Mouse (Mus musculus) forebrain, postnatal 0 days (tissue): ENCODE results near the gene Lrrc1. TPM values are rescaled to one million over a fixed set of nuclear protein-coding genes. Genes with fewer than 3 reads are reported as not detected.
A peak's percentile ranks its signal among the peaks of the same experiment; 100 is the strongest.

Experiments
- ATAC-seq: fragments of 200-750 bp; cut with Nextera tagmentation; 2 replicates; pipeline ENCODE4 v1.8.0; 2017; ENCODE audit warnings: mild to moderate bottlenecking, moderate library complexity
- DNase-seq: peaks from one replicate; pipeline ENCODE4 v3.0.0-alpha.2; 2015
- H3K27ac ChIP-seq: fragments of 300-500 bp; sonication (generic); 2 replicates; pipeline ENCODE4 v1.5.1; 2014; ENCODE audit warnings: low read depth, mild to moderate bottlenecking, antibody characterized with exemption, low read length, moderate library complexity, mixed read lengths
- H3K27me3 ChIP-seq: fragments of 300-500 bp; sonication (generic); 2 replicates; pipeline ENCODE4 v1.6.1; 2014; ENCODE audit warnings: mild to moderate bottlenecking, low read length, mixed read lengths; ENCODE audit not compliant: insufficient read depth
- H3K36me3 ChIP-seq: fragments of 300-500 bp; sonication (generic); 2 replicates; pipeline ENCODE4 v1.6.1; 2014; ENCODE audit warnings: mild to moderate bottlenecking, moderate library complexity; ENCODE audit not compliant: insufficient read depth
- H3K4me1 ChIP-seq: fragments of 300-500 bp; sonication (generic); 2 replicates; pipeline ENCODE4 v1.6.1; 2014; ENCODE audit warnings: antibody characterized with exemption; ENCODE audit not compliant: insufficient read depth
- H3K4me2 ChIP-seq: fragments of 300-500 bp; sonication (generic); 2 replicates; pipeline ENCODE4 v1.6.1; 2014; ENCODE audit warnings: low read depth, mild to moderate bottlenecking, moderate library complexity
- H3K4me3 ChIP-seq: fragments of 300-500 bp; sonication (generic); 2 replicates; pipeline ENCODE4 v1.5.1; 2014; ENCODE audit warnings: low read depth, low read length, mixed read lengths
- H3K9ac ChIP-seq: fragments of 300-500 bp; sonication (generic); 2 replicates; pipeline ENCODE4 v1.6.1; 2014; ENCODE audit warnings: mild to moderate bottlenecking
- H3K9me3 ChIP-seq: fragments of 300-500 bp; sonication (generic); 2 replicates; pipeline ENCODE4 v1.6.1; 2016; ENCODE audit warnings: low read length
- CTCF ChIP-seq: sonication (generic); IDR thresholded peaks from 2 replicates; pipeline ENCODE4 v1.5.1; 2016; ENCODE audit warnings: antibody characterized with exemption, control low read depth, low read depth
- WGBS: fragments of 180-500 bp; shearing (Covaris S2); extraction: QIAGEN DNeasy Blood & Tissue Kit; methylation state at CpG from one replicate; pipeline ENCODE4 v1.1.7; 2014; 5-methylcytosine and 5-hydroxymethylcytosine counted together
- polyA plus RNA-seq: library from polyadenylated mRNA; unstranded; fragments of >200 nt; fragmentation: Nextera tagmentation; extraction: Ambion mirVana; gene quantifications from 2 replicates; pipeline ENCODE4 v1.2.1, GENCODE M21; 2015
- total RNA-seq: library from RNA; depleted of rRNA; stranded (reverse); fragments of >200 nt; gene quantifications from 2 replicates; pipeline ENCODE4 v1.2.3, GENCODE M21; 2014

The Lrrc1 gene
- total and polyA plus RNA-seq, 2 experiments from 2014 or later: 5.4 to 14.8 TPM

- H3K9ac ChIP-seq: no peak overlapping the region
- no peak for TF ChIP-seq CTCF
- H3K27me3 ChIP-seq: no peaks in the 10 kb centered on the region
- no peak overlapping the region for H3K27ac ChIP-seq
- peaks cover 6% of the 10 kb centered on the region; the same call in 1 of the 2 replicates for H3K4me1 ChIP-seq
- no peak overlapping the region for H3K4me2 ChIP-seq
- no peaks in the 10 kb centered on the region for H3K36me3 ChIP-seq
- 15% methylated on average over 6 of the region's 6 CpGs for WGBS
- H3K9me3 ChIP-seq: no peaks in the 10 kb centered on the region
- DNase-seq (no peak), ATAC-seq (no peak)
- H3K4me3 ChIP-seq: no peak overlapping the region
Observed at GRCm38 (mm10) chr9:77502171-77502547, 42.5 kb downstream of the Lrrc1 start.

GRCm38 (mm10) chr9:77499084-77499483, 45.6 kb downstream of the Lrrc1 start:
- Histone ChIP-seq H3K9ac (no peak overlapping the region), H3K4me2 (no peak overlapping the region), H3K9me3 (no peaks in the 10 kb centered on the region), H3K4me1 (peaks cover 14% of the 10 kb centered on the region; the same call in 1 of the 2 replicates), H3K36me3 (no peaks in the 10 kb centered on the region), H3K27ac (no peak overlapping the region), H3K27me3 (no peaks in the 10 kb centered on the region), H3K4me3 (no peak overlapping the region)
- WGBS: 64% methylated on average over 6 of the region's 6 CpGs
- ATAC-seq (no peak), DNase-seq (no peak)
- TF ChIP-seq CTCF: no peak

DNA sequence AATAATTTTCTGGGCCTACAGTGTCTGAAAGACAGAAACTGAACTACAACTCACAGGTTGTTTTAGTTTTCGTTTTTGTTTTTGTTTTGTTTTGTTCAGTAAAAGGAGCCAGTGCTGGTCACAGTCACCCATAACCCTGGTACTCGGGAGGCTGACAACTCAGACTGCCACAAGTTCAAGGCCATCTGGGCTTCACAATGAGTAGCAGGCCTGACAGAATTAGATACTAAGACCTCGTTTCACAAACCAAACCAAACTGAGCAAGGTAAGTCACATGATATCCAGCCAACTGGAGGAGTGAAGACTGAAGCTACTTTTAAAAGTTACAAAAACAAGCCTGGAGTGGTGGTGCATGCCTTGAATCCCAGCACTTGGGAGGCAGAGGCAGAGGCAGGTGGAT, 46.3 kb downstream of the Lrrc1 start:
- no peak overlapping the region for H3K27ac ChIP-seq
- H3K9ac ChIP-seq: no peak overlapping the region
- H3K36me3 ChIP-seq: no peaks in the 10 kb centered on the region
- no peak for TF ChIP-seq CTCF
- ATAC-seq (no peak), DNase-seq (no peak)
- H3K4me2 ChIP-seq: no peak overlapping the region
- H3K4me1 ChIP-seq: peaks cover 14% of the 10 kb centered on the region; the same call in 1 of the 2 replicates
- no peak overlapping the region for H3K4me3 ChIP-seq
- no peaks in the 10 kb centered on the region for H3K27me3 ChIP-seq
- 66% methylated on average over 3 of the region's 3 CpGs for whole genome bisulfite sequencing
- no peaks in the 10 kb centered on the region for H3K9me3 ChIP-seq

- Histone ChIP-seq H3K4me1 (peaks cover 10% of the 10 kb centered on the region; the same call in 1 of the 2 replicates), H3K27ac (no peak overlapping the region; the same call in 1 of the 2 replicates), H3K9ac (no peak overlapping the region), H3K36me3 (no peaks in the 10 kb centered on the region), H3K4me3 (no peak overlapping the region), H3K9me3 (no peaks in the 10 kb centered on the region), H3K27me3 (no peaks in the 10 kb centered on the region), H3K4me2 (no peak overlapping the region)
- WGBS: 29% methylated on average over 6 of the region's 6 CpGs
- no peak for TF ChIP-seq CTCF
- DNase-seq (no peak), ATAC-seq (no peak)
Observed at GRCm38 (mm10) chr9:77497173-77497572, 47.5 kb downstream of the Lrrc1 start.

DNA sequence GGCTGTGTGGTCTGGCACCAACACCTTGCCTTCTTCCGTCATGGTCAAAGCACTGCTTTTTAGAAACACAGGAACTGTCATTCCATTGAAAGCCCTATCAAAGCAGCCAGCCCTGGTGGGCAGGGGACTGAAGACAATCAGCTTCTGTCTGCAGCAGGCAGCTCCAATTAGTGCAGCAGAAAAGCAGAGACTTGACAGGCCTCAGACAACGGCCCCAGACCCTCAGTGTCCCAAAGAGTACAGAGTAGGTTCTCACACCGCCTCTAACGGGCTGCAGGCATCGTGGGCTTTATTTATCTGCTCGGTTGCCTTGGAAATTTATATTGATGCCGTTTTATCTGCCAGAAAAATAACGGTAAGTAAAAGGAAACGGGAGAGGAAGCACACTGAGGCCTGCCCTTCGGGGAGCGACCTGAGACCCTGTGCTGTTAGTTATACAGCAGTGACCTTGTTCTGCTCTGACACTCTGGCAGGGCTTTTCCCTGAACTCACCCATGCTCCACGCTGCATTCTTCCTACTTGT, 48.1 kb downstream of the Lrrc1 start:
- 9% methylated on average over 12 of the region's 12 CpGs for WGBS
- peak; percentile 94 for ATAC-seq
- H3K27me3 ChIP-seq: no peaks in the 10 kb centered on the region
- peak; percentile 52 for DNase-seq
- no peaks in the 10 kb centered on the region for H3K9me3 ChIP-seq
- H3K4me1 ChIP-seq: peaks cover 10% of the 10 kb centered on the region; the same call in 1 of the 2 replicates
- H3K4me3 ChIP-seq: no peak overlapping the region
- H3K9ac ChIP-seq: peak overlapping the region; percentile 31; the same call in 1 of the 2 replicates
- no peak overlapping the region for H3K4me2 ChIP-seq
- TF ChIP-seq CTCF: no peak
- H3K27ac ChIP-seq: no peak overlapping the region; the same call in 1 of the 2 replicates
- H3K36me3 ChIP-seq: no peaks in the 10 kb centered on the region

- H3K4me3 ChIP-seq: no peak overlapping the region
- WGBS: 93% methylated on average over 7 of the region's 7 CpGs
- H3K9ac ChIP-seq: no peak overlapping the region
- H3K4me1 ChIP-seq: peaks cover 10% of the 10 kb centered on the region; the same call in 1 of the 2 replicates
- H3K27ac ChIP-seq: no peak overlapping the region
- H3K36me3 ChIP-seq: no peaks in the 10 kb centered on the region
- H3K4me2 ChIP-seq: no peak overlapping the region
- ATAC-seq: no peak
- H3K9me3 ChIP-seq: no peaks in the 10 kb centered on the region
- no peaks in the 10 kb centered on the region for H3K27me3 ChIP-seq
- DNase-seq: no peak
- no peak for TF ChIP-seq CTCF
Observed at GRCm38 (mm10) chr9:77494307-77494706, 50.4 kb downstream of the Lrrc1 start.

DNA sequence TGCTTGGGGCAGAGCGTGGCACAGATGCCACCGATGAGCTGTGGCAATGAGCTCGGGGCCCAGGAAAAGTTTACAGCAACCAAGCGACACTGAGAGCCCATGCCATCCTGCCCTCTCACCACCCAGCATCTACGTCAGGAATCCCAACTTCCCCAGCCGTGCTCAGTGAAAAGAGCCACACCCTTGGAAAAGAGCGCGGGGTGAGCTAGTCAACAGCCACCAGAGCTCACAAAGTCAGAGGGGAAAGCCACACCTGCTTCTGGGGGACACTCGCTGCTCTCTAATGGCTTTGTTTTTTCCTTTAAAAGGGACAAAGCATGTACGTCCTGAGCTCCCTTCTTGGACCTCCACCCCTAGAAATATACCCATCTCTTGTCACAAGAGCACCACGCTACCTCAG, 56.1 kb downstream of the Lrrc1 start:
- 89% methylated on average over 11 of the region's 11 CpGs for WGBS

More for the DNA sequence above, 56.1 kb downstream of the Lrrc1 start:
- H3K27me3 ChIP-seq: no peaks in the 10 kb centered on the region
- TF ChIP-seq CTCF: no peak
- H3K27ac ChIP-seq: no peak overlapping the region
- DNase-seq (no peak), ATAC-seq (no peak)
- H3K9me3 ChIP-seq: no peaks in the 10 kb centered on the region
- H3K4me3 ChIP-seq: no peak overlapping the region
- H3K4me2 ChIP-seq: no peak overlapping the region
- no peaks in the 10 kb centered on the region for H3K4me1 ChIP-seq
- H3K9ac ChIP-seq: no peak overlapping the region
- no peaks in the 10 kb centered on the region for H3K36me3 ChIP-seq
